Comparison of ENCODE assay signal across 30 mouse cellular contexts in genomic region chrX:10833681-10834080, GRCm38 (mm10).
DNase-seq lines count a peak whose midpoint lies in the region; ATAC-seq and TF ChIP-seq lines count a peak whose summit lies in the region.
"Had no signal": no experiment of that assay in that cellular context is flagged by ENCODE, and none has a peak within 500 bp of the region (broad histone marks: within the 10 kb centered on the region; RNA-seq: fewer than 3 reads in every experiment).

No protein-coding gene starts in this region.

- no peak overlapping the region for H3K27ac ChIP-seq in lung, postnatal 0 days (ENCODE audit: low read length)
- H3K27ac ChIP-seq: embryonic facial prominence, embryonic 10.5 days; embryonic facial prominence, embryonic 13.5 days; forebrain, embryonic 12.5 days; gastrocnemius, adult 2 months; heart, adult 2 months; heart, embryonic 10.5 days; heart, embryonic 13.5 days; hindbrain, embryonic 14.5 days; hindbrain, postnatal 0 days had no signal

- TF ChIP-seq CTCF in lung, postnatal 0 days (IDR thresholded peaks at IDR 0.05), result no peak
- TF ChIP-seq CTCF in lung, adult 2 months (IDR thresholded peaks at IDR 0.05; ENCODE audit: insufficient read depth, low read length), result no peak

- no peak overlapping the region for H3K4me2 ChIP-seq in lung, postnatal 0 days (replicated peaks; ENCODE audit: low read depth, low read length)
- H3K4me2 ChIP-seq: embryonic facial prominence, embryonic 13.5 days; forebrain, embryonic 12.5 days; heart, embryonic 13.5 days; hindbrain, embryonic 14.5 days had no signal

- 69% methylated on average over 1 of the region's 1 CpGs for WGBS in lung, postnatal 0 days
- 83% methylated on average over 1 of the region's 1 CpGs for WGBS in lung, adult 2 months

- no peak for ATAC-seq in lung, postnatal 0 days
- ATAC-seq: forebrain, embryonic 16.5 days; hindbrain, postnatal 0 days; inflammation-experienced regulatory T-cells, adult 6 months; intestine, embryonic 16.5 days; Patski had no signal

- H3K9me3 ChIP-seq in lung, postnatal 0 days (ENCODE audit: low read length), result no peaks in the 10 kb centered on the region
- H3K9me3 ChIP-seq: embryonic facial prominence, embryonic 10.5 days; embryonic facial prominence, embryonic 13.5 days; forebrain, embryonic 12.5 days; heart, embryonic 10.5 days; heart, embryonic 13.5 days had no signal

- H3K27me3 ChIP-seq in lung, postnatal 0 days (replicated peaks; ENCODE audit: insufficient read depth, low read length), result no peaks in the 10 kb centered on the region
- H3K27me3 ChIP-seq: heart, embryonic 13.5 days; Patski had no signal

- intact Hi-C loops in gastrocnemius, postnatal 36 days (cut with DNase I), result no loop called here

- H3K36me3 ChIP-seq in lung, postnatal 0 days (ENCODE audit: insufficient read depth, low read length), result no peaks in the 10 kb centered on the region
- H3K36me3 ChIP-seq: embryonic facial prominence, embryonic 10.5 days; embryonic facial prominence, embryonic 13.5 days; forebrain, embryonic 12.5 days; heart, embryonic 10.5 days; heart, embryonic 13.5 days had no signal

- TF ChIP-seq POLR2A in lung, adult 2 months (IDR thresholded peaks at IDR 0.05; ENCODE audit: borderline replicate concordance, extremely low read depth, low read depth, low read length), result no peak

- 0 out of 2 replicates have a peak, but pooled peaks have one; percentile 26 for TF ChIP-seq EP300 in lung, postnatal 0 days (IDR thresholded peaks at IDR 0.05)

- DNase-seq in lung, postnatal 0 days (ENCODE audit: low spot score), result no peak
- DNase-seq in lung, adult 2 months, result no peak
- DNase-seq in ZHBTc4 (ENCODE audit: low read depth, low spot score), result peak; percentile 1
- DNase-seq in yolk sac, embryonic 10.5 days (ENCODE audit: low spot score), result peak; percentile 16
- DNase-seq in gastrocnemius, postnatal 36 days, result no peak
- no peak for DNase-seq in adrenal gland, adult 18-20 months (ENCODE audit: low spot score in 2 of 2)
- DNase-seq: adrenal gland, adult 8-10 months; adrenal gland, postnatal 25 days; cerebellum, adult 11-12 months; cerebellum, adult 8-10 months; cerebellum, postnatal 10 days; cerebellum, postnatal 36 days; embryo, embryonic 11 days; gastrocnemius, adult 2 months; gastrocnemius, postnatal 14 days; heart, adult 2 months; heart, postnatal 14 days; heart, postnatal 4 days had no signal

- no peak overlapping the region for H3K4me3 ChIP-seq in lung, postnatal 0 days (ENCODE audit: low read depth, low read length)
- H3K4me3 ChIP-seq in lung, adult 2 months (replicated peaks; ENCODE audit: extremely low read depth, low read depth, low read length), result no peak overlapping the region
- H3K4me3 ChIP-seq: embryonic facial prominence, embryonic 10.5 days; embryonic facial prominence, embryonic 13.5 days; erythroblast, embryonic 14.5 days; forebrain, embryonic 12.5 days; gastrocnemius, adult 2 months; heart, adult 2 months; heart, embryonic 10.5 days; heart, embryonic 13.5 days had no signal

- no peak overlapping the region for H3K9ac ChIP-seq in lung, postnatal 0 days (replicated peaks; ENCODE audit: low read depth)
- H3K9ac ChIP-seq: embryonic facial prominence, embryonic 13.5 days; forebrain, embryonic 12.5 days; heart, embryonic 13.5 days; hindbrain, embryonic 14.5 days had no signal

- no peaks in the 10 kb centered on the region for H3K4me1 ChIP-seq in lung, postnatal 0 days (ENCODE audit: insufficient read depth, low read depth, low read length)
- H3K4me1 ChIP-seq in lung, adult 2 months (ENCODE audit: control insufficient read depth, insufficient read depth, low read length), result no peaks in the 10 kb centered on the region
- H3K4me1 ChIP-seq: embryonic facial prominence, embryonic 13.5 days; forebrain, embryonic 12.5 days had no signal

Comparison
In these comparisons a context has a peak if more than half of its experiments do, and no peak if none do; other contexts are left out.
1. DNase-seq: peak in ZHBTc4 (single experiment) and yolk sac, embryonic 10.5 days (single experiment); none in lung, postnatal 0 days (single experiment), lung, adult 2 months (single experiment), gastrocnemius, postnatal 36 days (0 of 2) and adrenal gland, adult 18-20 months (0 of 2).